Mouse (Mus musculus): Measurements from ENCODE around the gene Ccdc85b.

Gene Ccdc85b

GRCm38 (mm10) chr19:5456922-5457745 is 560 bp downstream of the Ccdc85b start:
- intact Hi-C loops (cut with DNase I), result no loop called here

GRCm38 (mm10) chr19:5456241-5456921 is 1.3 kb downstream of the Ccdc85b start:
- intact Hi-C loops (cut with DNase I), result no loop called here

- intact Hi-C loops (cut with DNase I), result no loop called here
Observed at GRCm38 (mm10) chr19:5455568-5455967, 2.1 kb downstream of the Ccdc85b start.

- intact Hi-C loops (cut with DNase I), result no loop called here
Observed at GRCm38 (mm10) chr19:5455037-5455436, 2.7 kb downstream of the Ccdc85b start.

- intact Hi-C loops (cut with DNase I), result no loop called here
Observed at GRCm38 (mm10) chr19:5451766-5452165, 5.9 kb downstream of the Ccdc85b start.

GRCm38 (mm10) chr19:5449673-5450072 is 8.0 kb downstream of the Ccdc85b start:
- intact Hi-C loops (cut with DNase I), result no loop called here

- intact Hi-C loops (cut with DNase I), result no loop called here
Observed at GRCm38 (mm10) chr19:5448354-5449150, 9.1 kb downstream of the Ccdc85b start.

- intact Hi-C loops (cut with DNase I), result no loop called here
Observed at GRCm38 (mm10) chr19:5447515-5448353, 10.0 kb downstream of the Ccdc85b start, which contains the start of gene Fosl1. Fosl1 (plus strand) TSS chr19:5447547.

- intact Hi-C loops (cut with DNase I), result no loop called here
Observed at GRCm38 (mm10) chr19:5445747-5446146, 11.9 kb downstream of the Ccdc85b start.

- intact Hi-C loops (cut with DNase I), result no loop called here
Observed at GRCm38 (mm10) chr19:5444954-5445353, 12.7 kb downstream of the Ccdc85b start.

GRCm38 (mm10) chr19:5444371-5444908 is 13.3 kb downstream of the Ccdc85b start:
- intact Hi-C loops (cut with DNase I), result no loop called here

- intact Hi-C loops (cut with DNase I), result loop anchor here (5.0 kb wide), 1 partner anchor 53 kb away; the partner anchor contains the start of gene Mus81
Observed at GRCm38 (mm10) chr19:5433951-5434350, 23.7 kb downstream of the Ccdc85b start.

GRCm38 (mm10) chr19:5432992-5433852 is 24.5 kb downstream of the Ccdc85b start:
- intact Hi-C loops (cut with DNase I), result loop anchor here (5.0 kb wide), 1 partner anchor 54 kb away; the partner anchor contains the start of gene Mus81

- intact Hi-C loops (cut with DNase I), result loop anchor here (5.0 kb wide), 1 partner anchor 55 kb away; the partner anchor contains the start of gene Mus81
Observed at GRCm38 (mm10) chr19:5431911-5432464, 25.7 kb downstream of the Ccdc85b start.

GRCm38 (mm10) chr19:5430408-5430807 is 27.3 kb downstream of the Ccdc85b start:
- intact Hi-C loops (cut with DNase I), result loop anchor here (5.0 kb wide), 1 partner anchor 57 kb away; the partner anchor contains the start of gene Mus81

GRCm38 (mm10) chr19:5429806-5430205 is 27.9 kb downstream of the Ccdc85b start:
- intact Hi-C loops (cut with DNase I), result loop anchor here (5.0 kb wide), 2 partner anchors 43 to 57 kb away; partner anchors contain the start of genes Mus81 and Sart1

GRCm38 (mm10) chr19:5429219-5429618 is 28.5 kb downstream of the Ccdc85b start:
- intact Hi-C loops (cut with DNase I), result loop anchor here (5.0 kb wide), 1 partner anchor 42 kb away; the partner anchor contains the start of gene Sart1

- intact Hi-C loops (cut with DNase I), result loop anchor here (5.0 kb wide), 1 partner anchor 41 kb away; the partner anchor contains the start of gene Sart1
Observed at GRCm38 (mm10) chr19:5428083-5428482, 29.6 kb downstream of the Ccdc85b start.

All from adrenal gland (tissue).